In genomic region chr6:54038866-54039265, GRCm38 (mm10) we compare ENCODE assay signal across 8 mouse cellular contexts. TPM values are rescaled to one million over a fixed set of nuclear protein-coding genes. Genes with fewer than 3 reads are reported as not detected.
DNase-seq lines count a peak whose midpoint lies in the region; ATAC-seq and TF ChIP-seq lines count a peak whose summit lies in the region.

No protein-coding gene starts in this region.

- H3K4me3 ChIP-seq in liver, adult 2 months (ENCODE audit: insufficient read depth, low read depth, low read length), result peak overlapping the region; percentile 77
- peak overlapping the region; percentile 72 for H3K4me3 ChIP-seq in forebrain, embryonic 10.5 days
- H3K4me3 ChIP-seq in limb, embryonic 10.5 days, result peak overlapping the region; percentile 78
- peak overlapping the region; percentile 67 for H3K4me3 ChIP-seq in neural tube, embryonic 14.5 days (ENCODE audit: low read depth, low read length)

- peak overlapping the region; percentile 88 for H3K4me2 ChIP-seq in neural tube, embryonic 14.5 days (ENCODE audit: low read depth, low read length)

- peak overlapping the region; percentile 87 for H3K9ac ChIP-seq in liver, adult 2 months (ENCODE audit: low read depth, low read length)
- peak overlapping the region; percentile 97 for H3K9ac ChIP-seq in neural tube, embryonic 14.5 days (replicated peaks; ENCODE audit: low read depth, low read length)

- no peak for TF ChIP-seq POLR2A in liver, adult 2 months (IDR thresholded peaks at IDR 0.05; ENCODE audit: extremely low read depth, insufficient read depth, low read length)

- peaks cover 3% of the 10 kb centered on the region; the same call in 1 of the 2 replicates for H3K9me3 ChIP-seq in forebrain, embryonic 10.5 days
- H3K9me3 ChIP-seq in limb, embryonic 10.5 days (replicated peaks), result no peaks in the 10 kb centered on the region
- no peaks in the 10 kb centered on the region for H3K9me3 ChIP-seq in neural tube, embryonic 14.5 days (ENCODE audit: control insufficient read depth, low read length)

- peak overlapping the region; percentile 20; the same call in 1 of the 2 replicates for H3K27ac ChIP-seq in liver, adult 2 months (replicated peaks; ENCODE audit: insufficient read depth, low read depth, low read length)
- peak overlapping the region; percentile 92 for H3K27ac ChIP-seq in forebrain, embryonic 10.5 days
- H3K27ac ChIP-seq in limb, embryonic 10.5 days, result peak overlapping the region; percentile 91
- peak overlapping the region; percentile 95 for H3K27ac ChIP-seq in neural tube, embryonic 14.5 days (ENCODE audit: low read depth, low read length)

- no peaks in the 10 kb centered on the region for H3K27me3 ChIP-seq in liver, adult 2 months (ENCODE audit: control insufficient read depth, insufficient read depth, low read length)
- peaks cover 82% of the 10 kb centered on the region for H3K27me3 ChIP-seq in forebrain, embryonic 10.5 days (ENCODE audit: poor library complexity, severe bottlenecking)
- peaks cover 64% of the 10 kb centered on the region for H3K27me3 ChIP-seq in limb, embryonic 10.5 days (ENCODE audit: low read depth, poor library complexity, severe bottlenecking)
- H3K27me3 ChIP-seq in neural tube, embryonic 14.5 days (ENCODE audit: control insufficient read depth, insufficient read depth, low read length), result no peaks in the 10 kb centered on the region; the same call in 1 of the 2 replicates

- 20% methylated on average over 10 of the region's 10 CpGs for WGBS in liver, adult 2 months
- WGBS in forebrain, embryonic 10.5 days, result 5% methylated on average over 10 of the region's 10 CpGs
- 10% methylated on average over 10 of the region's 10 CpGs for WGBS in limb, embryonic 10.5 days
- WGBS in neural tube, embryonic 14.5 days, result 7% methylated on average over 10 of the region's 10 CpGs

- TF ChIP-seq CTCF in liver, adult 2 months (IDR thresholded peaks at IDR 0.05; ENCODE audit: low read depth, low read length), result no peak

- peaks cover 24% of the 10 kb centered on the region; the same call in 1 of the 2 replicates for H3K4me1 ChIP-seq in liver, adult 2 months (ENCODE audit: control insufficient read depth, insufficient read depth, low read length)
- peaks cover 53% of the 10 kb centered on the region for H3K4me1 ChIP-seq in forebrain, embryonic 10.5 days
- H3K4me1 ChIP-seq in limb, embryonic 10.5 days, result peaks cover 46% of the 10 kb centered on the region
- peaks cover 7% of the 10 kb centered on the region for H3K4me1 ChIP-seq in neural tube, embryonic 14.5 days (ENCODE audit: control insufficient read depth, insufficient read depth, low read length)

- H3K36me3 ChIP-seq in liver, adult 2 months (ENCODE audit: control insufficient read depth, insufficient read depth, low read length), result no peaks in the 10 kb centered on the region
- no peaks in the 10 kb centered on the region for H3K36me3 ChIP-seq in forebrain, embryonic 10.5 days (replicated peaks)
- H3K36me3 ChIP-seq in limb, embryonic 10.5 days, result no peaks in the 10 kb centered on the region
- no peaks in the 10 kb centered on the region for H3K36me3 ChIP-seq in neural tube, embryonic 14.5 days (ENCODE audit: control insufficient read depth, insufficient read depth, low read length)

- no peak; the same call in 1 of the 2 replicates for ATAC-seq in neural tube, embryonic 14.5 days (ENCODE audit: low read depth)
- no peak for ATAC-seq in megakaryocyte progenitor cell, adult 5-6 weeks (replicated peaks; ENCODE audit: poor library complexity)

- peaks cover 5% of the 10 kb centered on the region; the same call in 1 of the 2 replicates for H3K79me2 ChIP-seq in liver, adult 2 months (ENCODE audit: control insufficient read depth, insufficient read depth, low read length)

- DNase-seq in liver, adult 2 months (ENCODE audit: extremely low read depth, low read depth, low spot score), result no peak
- DNase-seq in liver, result no peak
- DNase-seq in forebrain, embryonic 10.5 days (ENCODE audit: extremely low spot score, low spot score), result no peak
- no peak for DNase-seq in limb, embryonic 10.5 days (ENCODE audit: low spot score)
- DNase-seq in left cerebral cortex, adult 9 months (ENCODE audit: low spot score in 2 of 2), result no peak
- no peak for DNase-seq in Muller cell, postnatal 12 days (ENCODE audit: inconsistent ontology term)

RNA-seq across cellular contexts. Expression of gene Chn2, which starts 0.5 kb away (rescaled TPM):
- 36.2 and 46.2 TPM in 2 replicates for total RNA-seq in liver, adult 2 months (2014; rRNA removed)
- polyA plus RNA-seq in liver, adult 2 months (2012; rRNA removed), result 35.6 and 37.3 TPM in 2 replicates
- 9.5 and 10.6 TPM in 2 replicates for polyA plus RNA-seq in forebrain, embryonic 10.5 days (2016; fragmentation: Nextera tagmentation; extraction: Ambion mirVana)
- 6.8 and 7.1 TPM in 2 replicates for polyA plus RNA-seq in limb, embryonic 10.5 days (2016; fragmentation: Nextera tagmentation; extraction: Ambion mirVana)
- polyA plus RNA-seq in neural tube, embryonic 14.5 days (2014; fragmentation: Nextera tagmentation; extraction: Ambion mirVana), result 23.5 and 30.1 TPM in 2 replicates
- total RNA-seq in megakaryocyte progenitor cell, adult 5-6 weeks (2015), result 7.5 and 10.9 TPM in 2 replicates
- total RNA-seq in megakaryocyte progenitor cell, adult 5-6 weeks (2017), result 8.0 and 9.5 TPM in 2 replicates

Comparison
In these comparisons a context has a peak if more than half of its experiments do, and no peak if none do; other contexts are left out.
1. H3K27ac ChIP-seq: peak in every context shown above with its lines; median percentile 95 in neural tube, embryonic 14.5 days; 92 in forebrain, embryonic 10.5 days; 91 in limb, embryonic 10.5 days; 20 in liver, adult 2 months.